Mouse (Mus musculus): ENCODE data around the gene Ppm1n. TPM values are rescaled to one million over a fixed set of nuclear protein-coding genes. Genes with fewer than 3 reads are reported as not detected.

The Ppm1n gene
- total RNA-seq, 1 experiment from 2014 or later = 0.19 TPM

Other genes with a start within 250 kb of the Ppm1n start
- gene Rsph6a, start 225.4 kb downstream of the Ppm1n start, total RNA-seq (2021) = not detected in 2 replicates
- 45.7 and 47.7 TPM in 2 replicates for gene Dmwd, start 203.8 kb downstream of the Ppm1n start, total RNA-seq (2021)
- 64.2 and 65.6 TPM in 2 replicates for gene Dmpk, start 196.2 kb downstream of the Ppm1n start, total RNA-seq (2021)
- gene Six5, start 185.5 kb downstream of the Ppm1n start, total RNA-seq (2021) = 13.3 and 15.3 TPM in 2 replicates
- gene Gm4969, start 161.7 kb downstream of the Ppm1n start, total RNA-seq (2021) = 0.19 TPM in 1 of 2 replicates, not detected in the other
- 11.2 and 11.9 TPM in 2 replicates for gene Fbxo46, start 160.2 kb downstream of the Ppm1n start, total RNA-seq (2021)
- gene Qpctl, start 130.8 kb downstream of the Ppm1n start, total RNA-seq (2021) = 13.2 and 15.2 TPM in 2 replicates
- gene Snrpd2, start 130.3 kb downstream of the Ppm1n start, total RNA-seq (2021) = 79.1 and 87.8 TPM in 2 replicates
- 0.71 and 0.93 TPM in 2 replicates for gene Gipr, start 113.9 kb downstream of the Ppm1n start, total RNA-seq (2021)
- gene Eml2, start 103.6 kb downstream of the Ppm1n start, total RNA-seq (2021) = 36.9 and 46.6 TPM in 2 replicates
- 9.7 and 12.4 TPM in 2 replicates for gene Gpr4, start 67.5 kb downstream of the Ppm1n start, total RNA-seq (2021)
- gene Opa3, start 51.7 kb downstream of the Ppm1n start, total RNA-seq (2021) = 27.5 and 28.5 TPM in 2 replicates
- 62.0 and 79.0 TPM in 2 replicates for gene Vasp, start 8.2 kb downstream of the Ppm1n start, total RNA-seq (2021)
- gene Rtn2, start 2.6 kb upstream of the Ppm1n start, total RNA-seq (2021) = 6.0 and 7.9 TPM in 2 replicates
- gene Fosb, start 30.0 kb upstream of the Ppm1n start, total RNA-seq (2021) = 2.1 and 22.4 TPM in 2 replicates
- gene Ercc1, start 64.7 kb upstream of the Ppm1n start, total RNA-seq (2021) = 37.1 and 46.7 TPM in 2 replicates
- gene Cd3eap, start 79.4 kb upstream of the Ppm1n start, total RNA-seq (2021) = 12.2 and 14.5 TPM in 2 replicates
- 7.3 and 8.3 TPM in 2 replicates for gene Ppp1r13l, start 79.7 kb upstream of the Ppm1n start, total RNA-seq (2021)
- gene Ercc2, start 101.9 kb upstream of the Ppm1n start, total RNA-seq (2021) = 28.2 and 30.2 TPM in 2 replicates
- gene Klc3, start 124.0 kb upstream of the Ppm1n start, total RNA-seq (2021) = 1.3 and 2.7 TPM in 2 replicates
- gene Ckm, start 124.7 kb upstream of the Ppm1n start, total RNA-seq (2021) = 0.74 and 0.79 TPM in 2 replicates
- 45.1 and 45.2 TPM in 2 replicates for gene Mark4, start 178.8 kb upstream of the Ppm1n start, total RNA-seq (2021)
- gene Exoc3l2, start 183.3 kb upstream of the Ppm1n start, total RNA-seq (2021) = 21.8 and 22.0 TPM in 2 replicates
- gene Bloc1s3, start 228.3 kb upstream of the Ppm1n start, total RNA-seq (2021) = 6.7 and 8.6 TPM in 2 replicates
- gene Trappc6a, start 228.3 kb upstream of the Ppm1n start, total RNA-seq (2021) = 69.4 and 71.2 TPM in 2 replicates
- 0.15 and 0.83 TPM in 2 replicates for gene Nkpd1, start 237.8 kb upstream of the Ppm1n start, total RNA-seq (2021)